Comparison of ENCODE assay signal across 8 mouse cellular contexts in the genomic region with DNA sequence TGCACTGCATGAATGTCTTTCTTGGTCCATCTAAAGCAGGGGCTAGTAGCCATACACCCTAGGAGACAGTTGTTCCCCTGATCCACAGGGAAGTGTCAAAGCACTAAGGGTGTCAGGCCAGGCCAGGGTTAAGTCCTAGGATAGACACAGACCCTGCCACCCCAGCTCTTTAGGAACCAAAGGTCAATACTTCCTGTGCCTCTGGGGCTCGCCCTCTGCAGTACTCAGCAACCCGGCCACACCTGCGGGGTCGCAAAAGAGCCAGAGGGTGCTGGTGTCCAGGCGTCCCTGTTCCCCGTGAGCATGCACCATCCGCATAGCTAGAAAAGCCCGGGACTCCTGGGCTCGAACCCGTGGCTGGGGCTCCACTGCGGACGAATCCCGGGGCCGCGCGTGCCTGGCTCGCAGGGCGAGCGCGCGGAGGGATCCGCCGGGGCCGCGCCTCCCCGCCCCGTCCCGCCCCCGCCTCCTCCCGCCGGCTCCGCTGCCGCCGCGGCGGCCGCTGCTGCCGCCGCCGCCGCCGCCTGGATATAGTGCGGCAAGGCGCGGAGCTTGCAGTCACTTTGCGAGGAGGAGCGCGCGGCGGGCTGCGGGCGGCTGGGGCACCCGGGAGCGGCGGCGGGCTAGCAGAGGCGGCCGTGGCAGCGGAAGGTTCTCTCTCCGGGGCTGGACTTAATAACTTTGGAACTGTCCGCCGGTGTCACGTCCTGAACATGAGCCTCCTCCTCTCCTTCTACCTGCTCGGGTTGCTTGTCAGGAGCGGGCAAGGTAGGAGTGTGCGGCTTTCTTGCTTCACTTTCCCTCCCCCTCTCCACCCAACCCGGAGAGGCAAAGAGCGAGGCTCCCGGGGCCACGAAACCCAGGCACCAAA. TPM values are rescaled to one million over a fixed set of nuclear protein-coding genes. Genes with fewer than 3 reads are reported as not detected.
DNase-seq lines count a peak whose midpoint lies in the region; ATAC-seq lines count a peak whose summit lies in the region.

Ncam2 (plus strand) TSS at position 497 of the 871 bp plus-strand sequence.

- intact Hi-C loops in left cerebral cortex, postnatal 14 days (cut with DNase I), result loop anchor here (10.0 kb wide), 1 partner anchor 264 kb away; no protein-coding TSS in a partner anchor

- H3K27me3 ChIP-seq in intestine, embryonic 14.5 days (replicated peaks; ENCODE audit: control insufficient read depth, insufficient read depth, low read length), result no peaks in the 10 kb centered on the region
- peaks cover 9% of the 10 kb centered on the region for H3K27me3 ChIP-seq in megakaryocyte, embryonic 14.5 days (replicated peaks)

- peak; percentile 74 for DNase-seq in adrenal gland, postnatal 14 days
- peak; percentile 68 for DNase-seq in embryo, embryonic 10 days (ENCODE audit: low spot score)
- DNase-seq in gastrocnemius, postnatal 25 days, result peak; percentile 31
- peak; percentile 85 for DNase-seq in intestine, embryonic 14.5 days (ENCODE audit: low spot score)
- peak; percentile 66 to 72 for DNase-seq in left cerebral cortex, postnatal 14 days (ENCODE audit: low spot score in 2 of 2)
- peak; percentile 79 for DNase-seq in right cerebral cortex, postnatal 14 days
- no peak for DNase-seq in adipocyte (ENCODE audit: low spot score)

- peak within 1 kb of the TSS; percentile 83 for H3K4me2 ChIP-seq in intestine, embryonic 14.5 days (ENCODE audit: low read length)

- peaks cover 3% of the 10 kb centered on the region; the same call in 1 of the 2 replicates for H3K4me1 ChIP-seq in intestine, embryonic 14.5 days (replicated peaks; ENCODE audit: control insufficient read depth, insufficient read depth, low read length)
- peaks cover 52% of the 10 kb centered on the region for H3K4me1 ChIP-seq in megakaryocyte, embryonic 14.5 days

- peak within 1 kb of the TSS; percentile 56 for H3K4me3 ChIP-seq in intestine, embryonic 14.5 days (ENCODE audit: low read depth, low read length)
- peak within 1 kb of the TSS; percentile 94 for H3K4me3 ChIP-seq in megakaryocyte, embryonic 14.5 days (replicated peaks)

- H3K36me3 ChIP-seq in intestine, embryonic 14.5 days (ENCODE audit: control insufficient read depth, insufficient read depth, low read length), result no peaks in the 10 kb centered on the region
- no peaks in the 10 kb centered on the region for H3K36me3 ChIP-seq in megakaryocyte, embryonic 14.5 days (replicated peaks; ENCODE audit: low read length)

- peak; percentile 90 for ATAC-seq in intestine, embryonic 14.5 days (replicated peaks; ENCODE audit: low FRiP score, low TSS enrichment, low read depth)

- no peak within 1 kb of the TSS for H3K27ac ChIP-seq in intestine, embryonic 14.5 days (ENCODE audit: low read depth)

- peak within 1 kb of the TSS; percentile 51 for H3K9ac ChIP-seq in intestine, embryonic 14.5 days (ENCODE audit: low read length)

- WGBS in intestine, embryonic 14.5 days, result under 1% methylated on average over 30 of the region's 70 CpGs

- H3K9me3 ChIP-seq in intestine, embryonic 14.5 days (ENCODE audit: control insufficient read depth, low read length), result no peaks in the 10 kb centered on the region
- H3K9me3 ChIP-seq in megakaryocyte, embryonic 14.5 days, result no peaks in the 10 kb centered on the region

RNA-seq across cellular contexts. Expression of gene Ncam2, which starts in this region (rescaled TPM):
- 2.8 and 3.9 TPM in 2 replicates for total RNA-seq in adrenal gland, postnatal 14 days (2021)
- under 1 TPM in 1 of 2 experiments, not detected in 1; 0.08 TPM for total RNA-seq in gastrocnemius, postnatal 25 days (2021)
- 3.8 and 4.9 TPM in 2 replicates for polyA plus RNA-seq in intestine, embryonic 14.5 days (2014; fragmentation: Nextera tagmentation; extraction: Ambion mirVana)
- 10 to 100 TPM; 90.0 to 96.7 TPM for total RNA-seq in left cerebral cortex, postnatal 14 days (2021)
- 0.04 TPM in 1 of 2 replicates, not detected in the other for polyA plus RNA-seq in megakaryocyte, embryonic 14.5 days (2012; ENCODE audit: insufficient read depth, low replicate concordance)

Comparison
In these comparisons a context has a peak if more than half of its experiments do, and no peak if none do; other contexts are left out.
1. RNA of gene Ncam2 (total RNA-seq): 90.0 to 96.7 TPM in left cerebral cortex, postnatal 14 days; 2.8 to 3.9 TPM in adrenal gland, postnatal 14 days and 0.08 TPM in gastrocnemius, postnatal 25 days; every median in the first group is over 10 times any median in the second.
2. Peak in DNase-seq in gastrocnemius, postnatal 25 days; RNA of the gene not detected or under 1 TPM.